Mouse (Mus musculus): ENCODE measurements around the gene Rab3il1.

DNA sequence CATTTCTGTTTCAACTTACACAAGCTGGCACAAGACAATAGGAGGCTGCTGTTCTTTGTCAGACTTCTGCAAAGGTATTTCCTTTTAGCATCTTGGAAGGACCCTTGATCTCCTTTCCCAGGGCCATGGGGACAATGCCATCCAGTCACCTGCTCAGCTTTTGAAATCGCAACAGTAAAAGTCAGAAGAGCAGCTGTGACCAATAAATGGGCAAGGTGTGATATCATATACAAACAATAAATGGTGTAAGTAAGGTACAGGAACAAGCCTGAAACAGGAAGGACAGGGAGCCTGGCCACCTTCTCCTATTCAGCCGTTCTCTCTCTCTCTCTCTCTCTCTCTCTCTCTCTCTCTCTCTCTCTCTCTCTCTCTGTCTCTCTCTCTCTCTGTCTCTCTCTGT is 49.0 kb downstream of the Rab3il1 start:
- no peak for TF ChIP-seq MYC (IDR thresholded peaks at IDR 0.05; ENCODE audit: low read depth, low read length)
- TF ChIP-seq TAL1 (IDR thresholded peaks at IDR 0.05; ENCODE audit: low read length) = no peak
- no peak for TF ChIP-seq BHLHE40 (IDR thresholded peaks at IDR 0.05; ENCODE audit: borderline replicate concordance, low read depth, low read length)
- no peak for TF ChIP-seq CHD2 (IDR thresholded peaks at IDR 0.05; ENCODE audit: low read length)
- TF ChIP-seq EP300 (IDR thresholded peaks at IDR 0.05; ENCODE audit: low read depth in 1 of 2, low read length in 2 of 2) = no peak
- no peak for TF ChIP-seq CTCF (IDR thresholded peaks at IDR 0.05 in 2 of 3, conservative IDR thresholded peaks at IDR 0.05 in 1 of 3; ENCODE audit: control insufficient read depth in 1 of 3, insufficient read depth in 1 of 3, low read depth in 2 of 3, low read length in 3 of 3, poor library complexity in 1 of 3, severe bottlenecking in 1 of 3)
- no peak for TF ChIP-seq TCF12 (IDR thresholded peaks at IDR 0.05; ENCODE audit: low read depth, low read length)
- TF ChIP-seq ZC3H11A (IDR thresholded peaks at IDR 0.05; ENCODE audit: low read depth, low read length) = no peak
- TF ChIP-seq POLR2A (IDR thresholded peaks at IDR 0.05; ENCODE audit: control insufficient read depth in 1 of 2, insufficient read depth in 1 of 2, low read depth in 1 of 2, low read length in 2 of 2, poor library complexity in 1 of 2) = no peak
- TF ChIP-seq NELFE (IDR thresholded peaks at IDR 0.05; ENCODE audit: low read depth, low read length) = no peak
- no peak for TF ChIP-seq POLR2AphosphoS5 (IDR thresholded peaks at IDR 0.05; ENCODE audit: borderline replicate concordance, low read depth, low read length)

Measured in MEL (cell line).